Mouse (Mus musculus): ENCODE data around the gene Lzts3. TPM values are rescaled to one million over a fixed set of nuclear protein-coding genes. Genes with fewer than 3 reads are reported as not detected.
A peak's percentile ranks its signal among the peaks of the same experiment; 100 is the strongest.

Lzts3 gene
- polyA plus RNA-seq, 1 experiment: 9.2 TPM

DNA sequence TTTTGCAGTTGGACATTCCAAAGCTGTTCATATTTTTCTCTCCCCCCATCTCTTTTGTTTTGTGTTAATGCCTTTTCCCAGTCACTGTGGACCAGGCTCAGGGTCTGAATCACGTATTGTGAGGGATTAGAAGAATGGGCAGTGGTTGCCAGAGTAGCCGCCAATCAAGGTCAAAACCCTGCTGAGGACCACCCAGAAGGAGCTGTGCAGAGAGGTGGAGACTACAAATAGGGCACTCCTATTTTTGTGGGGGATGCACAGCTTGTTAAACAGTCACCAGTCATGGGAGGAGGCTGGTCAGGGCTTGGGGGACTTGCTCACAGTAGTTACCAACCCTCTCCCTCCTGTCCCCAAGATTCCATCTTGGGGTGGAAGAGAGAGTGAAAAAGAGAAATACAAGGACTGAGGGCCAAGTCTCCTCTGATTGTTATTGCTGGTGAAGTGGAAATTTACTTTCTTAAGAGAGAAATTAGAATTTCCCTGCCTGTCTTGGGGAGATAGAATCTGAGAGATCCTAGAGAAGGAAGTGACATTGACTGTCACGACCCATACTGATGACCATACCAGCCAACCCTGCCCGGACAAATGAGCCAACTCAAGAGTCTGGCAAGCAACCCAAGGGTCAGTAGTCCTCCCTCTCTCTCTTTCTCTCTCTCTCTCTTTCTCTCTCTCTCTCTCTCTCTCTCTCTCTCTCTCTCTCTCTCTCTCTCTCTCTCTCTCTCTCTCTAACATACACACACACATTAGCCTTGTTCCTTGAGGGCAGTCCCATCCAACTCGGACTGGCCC, 9.5 kb downstream of the Lzts3 start:
- no peaks in the 10 kb centered on the region; the same call in 1 of the 2 replicates for H3K36me3 ChIP-seq (ENCODE audit: control insufficient read depth, insufficient read depth, low read length)

DNA sequence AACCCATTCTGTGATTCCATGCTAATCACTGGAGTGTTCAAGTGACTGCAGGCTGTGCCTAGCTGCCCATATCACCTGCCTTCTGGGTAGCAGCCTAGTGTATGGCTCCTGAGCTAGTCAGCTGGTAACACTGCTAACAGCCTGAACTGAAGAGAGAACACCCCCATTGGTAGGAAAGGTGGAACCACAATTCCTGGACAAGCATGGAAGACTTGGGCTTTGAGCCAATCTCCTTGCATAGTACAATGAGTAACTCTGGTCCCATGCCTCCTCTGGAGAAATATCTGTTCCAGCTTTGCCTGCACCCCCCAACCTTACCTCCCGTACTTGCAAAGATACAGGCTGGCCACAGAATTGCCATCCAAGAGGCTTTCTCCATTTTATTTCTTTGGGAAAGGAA, 10.2 kb downstream of the Lzts3 start:
- no peak for DNase-seq
- Histone ChIP-seq H3K4me1 (replicated peaks; ENCODE audit: control insufficient read depth, insufficient read depth, low read length) (peaks cover 29% of the 10 kb centered on the region), H3K36me3 (ENCODE audit: control insufficient read depth, insufficient read depth, low read length) (no peaks in the 10 kb centered on the region; the same call in 1 of the 2 replicates), H3K27me3 (ENCODE audit: control insufficient read depth, insufficient read depth, low read length) (no peaks in the 10 kb centered on the region), H3K4me3 (ENCODE audit: control insufficient read depth, insufficient read depth, low read length) (no peak overlapping the region), H3K27ac (ENCODE audit: control insufficient read depth, insufficient read depth, low read length) (no peak overlapping the region)
- 93% methylated on average over 1 of the region's 1 CpGs for WGBS
- no peak for TF ChIP-seq CTCF (IDR thresholded peaks at IDR 0.05; ENCODE audit: borderline replicate concordance, control insufficient read depth, extremely low read depth, insufficient read depth, low read length, poor library complexity)

More for the DNA sequence above, 9.5 kb downstream of the Lzts3 start:
- no peak overlapping the region for H3K4me3 ChIP-seq (ENCODE audit: control insufficient read depth, insufficient read depth, low read length)
- H3K4me1 ChIP-seq (replicated peaks; ENCODE audit: control insufficient read depth, insufficient read depth, low read length): peaks cover 29% of the 10 kb centered on the region
- WGBS: 77% methylated on average over 5 of the region's 5 CpGs
- TF ChIP-seq CTCF (IDR thresholded peaks at IDR 0.05; ENCODE audit: borderline replicate concordance, control insufficient read depth, extremely low read depth, insufficient read depth, low read length, poor library complexity) (no peak), POLR2A (IDR thresholded peaks at IDR 0.05; ENCODE audit: control insufficient read depth, extremely low read depth, insufficient read depth, low read length, poor library complexity) (no peak)
- H3K27ac ChIP-seq (ENCODE audit: control insufficient read depth, insufficient read depth, low read length): no peak overlapping the region
- H3K27me3 ChIP-seq (ENCODE audit: control insufficient read depth, insufficient read depth, low read length): no peaks in the 10 kb centered on the region
- no peak for DNase-seq

DNA sequence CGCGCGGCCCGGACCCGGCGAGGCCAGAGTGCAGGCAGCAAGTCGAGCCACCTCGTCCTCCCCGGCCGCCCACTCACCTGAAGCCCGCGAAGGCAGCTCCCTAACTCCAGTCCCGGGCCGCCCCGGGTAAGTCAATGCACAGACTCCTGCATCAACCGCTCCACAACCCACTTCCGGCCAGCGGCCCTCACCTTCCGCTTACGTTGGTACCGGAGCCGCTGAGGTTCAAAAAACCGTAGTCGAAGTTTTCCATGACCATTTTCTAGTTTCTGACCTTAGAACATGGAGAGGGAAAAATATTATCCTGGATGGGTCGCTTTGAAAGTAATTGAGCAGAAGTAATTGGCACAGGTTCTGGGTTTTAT, 12.8 kb downstream of the Lzts3 start, which contains the start of the genes Fastkd5 and Ubox5:
Gene Fastkd5, minus strand, starts transcription at position 189 of the 365 bp plus-strand sequence.
Gene Ubox5, minus strand, starts transcription at position 200 of the 365 bp plus-strand sequence.
- TF ChIP-seq POLR2A (IDR thresholded peaks at IDR 0.05; ENCODE audit: control insufficient read depth, extremely low read depth, insufficient read depth, low read length, poor library complexity) (peak; percentile 48; the same call in 1 of the 2 replicates), CTCF (IDR thresholded peaks at IDR 0.05; ENCODE audit: borderline replicate concordance, control insufficient read depth, extremely low read depth, insufficient read depth, low read length, poor library complexity) (no peak)
- WGBS: 1% methylated on average over 25 of the region's 25 CpGs
- peak within 1 kb of the TSS; percentile 98 for H3K4me3 ChIP-seq (ENCODE audit: control insufficient read depth, insufficient read depth, low read length)
- H3K4me1 ChIP-seq (replicated peaks; ENCODE audit: control insufficient read depth, insufficient read depth, low read length): peaks cover 14% of the 10 kb centered on the region
- no peaks in the 10 kb centered on the region for H3K27me3 ChIP-seq (ENCODE audit: control insufficient read depth, insufficient read depth, low read length)
- peak; percentile 87 for DNase-seq
- no peak within 1 kb of the TSS for H3K27ac ChIP-seq (ENCODE audit: control insufficient read depth, insufficient read depth, low read length)
- no peaks in the 10 kb centered on the region; the same call in 1 of the 2 replicates for H3K36me3 ChIP-seq (ENCODE audit: control insufficient read depth, insufficient read depth, low read length)

- no peaks in the 10 kb centered on the region; the same call in 1 of the 2 replicates for H3K36me3 ChIP-seq (ENCODE audit: control insufficient read depth, insufficient read depth, low read length)
- DNase-seq: no peak
- no peak for TF ChIP-seq POLR2A (IDR thresholded peaks at IDR 0.05; ENCODE audit: control insufficient read depth, extremely low read depth, insufficient read depth, low read length, poor library complexity)
- TF ChIP-seq CTCF (IDR thresholded peaks at IDR 0.05; ENCODE audit: borderline replicate concordance, control insufficient read depth, extremely low read depth, insufficient read depth, low read length, poor library complexity): no peak
- H3K4me1 ChIP-seq (replicated peaks; ENCODE audit: control insufficient read depth, insufficient read depth, low read length): peaks cover 9% of the 10 kb centered on the region
- H3K27ac ChIP-seq (ENCODE audit: control insufficient read depth, insufficient read depth, low read length): no peak overlapping the region
- 3% methylated on average over 37 of the region's 37 CpGs for WGBS
- peak overlapping the region; percentile 98 for H3K4me3 ChIP-seq (ENCODE audit: control insufficient read depth, insufficient read depth, low read length)
- H3K27me3 ChIP-seq (ENCODE audit: control insufficient read depth, insufficient read depth, low read length): no peaks in the 10 kb centered on the region
Observed at GRCm38 (mm10) chr2:130629080-130629838, 13.3 kb downstream of the Lzts3 start.

DNA sequence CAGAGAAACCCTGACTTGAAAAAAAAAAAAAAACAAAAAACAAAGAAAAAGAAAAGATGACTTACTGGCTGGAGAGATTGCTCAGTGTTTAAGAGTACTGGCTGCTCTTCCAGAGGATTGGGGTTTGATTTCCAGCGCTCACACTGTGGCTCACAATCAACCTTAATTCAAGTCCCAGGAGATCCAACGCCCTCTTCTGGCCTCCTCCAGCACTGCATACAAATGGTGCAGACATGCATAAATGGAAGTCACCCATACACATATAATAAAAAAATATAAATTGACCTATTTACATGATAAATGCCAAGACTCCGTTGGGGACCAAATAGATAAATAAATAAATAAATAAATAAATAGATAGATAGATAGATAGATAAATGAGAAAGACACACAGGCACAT, 14.2 kb downstream of the Lzts3 start:
- no peaks in the 10 kb centered on the region; the same call in 1 of the 2 replicates for H3K36me3 ChIP-seq (ENCODE audit: control insufficient read depth, insufficient read depth, low read length)
- TF ChIP-seq POLR2A (IDR thresholded peaks at IDR 0.05; ENCODE audit: control insufficient read depth, extremely low read depth, insufficient read depth, low read length, poor library complexity) (no peak), CTCF (IDR thresholded peaks at IDR 0.05; ENCODE audit: borderline replicate concordance, control insufficient read depth, extremely low read depth, insufficient read depth, low read length, poor library complexity) (no peak)
- H3K27me3 ChIP-seq (ENCODE audit: control insufficient read depth, insufficient read depth, low read length): no peaks in the 10 kb centered on the region
- H3K4me3 ChIP-seq (ENCODE audit: control insufficient read depth, insufficient read depth, low read length): no peak overlapping the region
- H3K4me1 ChIP-seq (replicated peaks; ENCODE audit: control insufficient read depth, insufficient read depth, low read length): peaks cover 6% of the 10 kb centered on the region
- DNase-seq: no peak
- H3K27ac ChIP-seq (ENCODE audit: control insufficient read depth, insufficient read depth, low read length): no peak overlapping the region
- 81% methylated on average over 3 of the region's 3 CpGs for WGBS

- TF ChIP-seq POLR2A (IDR thresholded peaks at IDR 0.05; ENCODE audit: control insufficient read depth, extremely low read depth, insufficient read depth, low read length, poor library complexity) (no peak), CTCF (IDR thresholded peaks at IDR 0.05; ENCODE audit: borderline replicate concordance, control insufficient read depth, extremely low read depth, insufficient read depth, low read length, poor library complexity) (no peak)
- no peaks in the 10 kb centered on the region for H3K4me1 ChIP-seq (replicated peaks; ENCODE audit: control insufficient read depth, insufficient read depth, low read length)
- H3K4me3 ChIP-seq (ENCODE audit: control insufficient read depth, insufficient read depth, low read length): no peak overlapping the region
- no peak for DNase-seq
- no peaks in the 10 kb centered on the region for H3K27me3 ChIP-seq (ENCODE audit: control insufficient read depth, insufficient read depth, low read length)
- H3K27ac ChIP-seq (ENCODE audit: control insufficient read depth, insufficient read depth, low read length): no peak overlapping the region
- peaks cover 30% of the 10 kb centered on the region for H3K36me3 ChIP-seq (ENCODE audit: control insufficient read depth, insufficient read depth, low read length)
- 97% methylated on average over 7 of the region's 7 CpGs for WGBS
Observed at GRCm38 (mm10) chr2:130618972-130619371, 23.6 kb downstream of the Lzts3 start.

Data from thymus, adult 2 months (tissue).